Mouse (Mus musculus): ENCODE measurements around the gene Phc1. TPM values are rescaled to one million over a fixed set of nuclear protein-coding genes. Genes with fewer than 3 reads are reported as not detected.
A peak's percentile ranks its signal among the peaks of the same experiment; 100 is the strongest.

Gene Phc1
- total and polyA plus RNA-seq, 3 experiments, result 15.4 to 86.6 (median 78.0) TPM

DNA sequence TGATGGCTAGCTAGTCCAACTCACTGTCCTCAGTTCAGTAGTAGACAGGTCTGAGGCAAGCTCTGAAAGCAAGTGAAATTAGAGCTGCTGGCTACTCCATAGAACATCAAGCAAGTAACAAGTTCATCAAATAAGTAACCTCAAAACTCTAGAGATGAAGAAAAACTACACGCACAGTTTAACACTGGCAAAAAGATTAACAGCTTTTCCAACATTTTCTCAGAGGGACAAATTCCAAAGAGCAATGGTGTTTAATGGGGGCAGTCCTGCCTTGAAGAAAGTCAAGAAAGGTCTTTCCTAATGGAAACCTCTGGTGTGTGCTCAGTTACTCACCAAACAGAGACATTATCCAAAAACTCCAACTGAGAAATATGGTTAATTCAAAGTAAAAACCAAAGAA lies 21.6 kb downstream of the Phc1 start:
- ATAC-seq (ENCODE audit: extremely low read depth, insufficient number of reproducible peaks, low FRiP score, poor library complexity, severe bottlenecking), result no peak
- H3K36me3 ChIP-seq (replicated peaks), result peaks cover 99% of the 10 kb centered on the region
- H3K9me3 ChIP-seq (replicated peaks), result no peaks in the 10 kb centered on the region
- H3K4me3 ChIP-seq (ENCODE audit: low read depth, low read length), result no peak overlapping the region
- H3K27me3 ChIP-seq (ENCODE audit: insufficient read depth, low read length), result no peaks in the 10 kb centered on the region
- TF ChIP-seq CTCF (IDR thresholded peaks at IDR 0.05; ENCODE audit: low read depth, low read length), result no peak
- TF ChIP-seq POLR2AphosphoS5 (IDR thresholded peaks at IDR 0.05; ENCODE audit: insufficient replicate concordance, low read depth, low read length), result no peak; the same call in 1 of the 2 replicates
- TF ChIP-seq GATA2 (IDR thresholded peaks at IDR 0.05; ENCODE audit: borderline replicate concordance, low read depth, low read length), result no peak
- TF ChIP-seq GATA1 (IDR thresholded peaks at IDR 0.05; ENCODE audit: borderline replicate concordance, low read length), result no peak
- TF ChIP-seq TAL1 (conservative IDR thresholded peaks at IDR 0.05; ENCODE audit: low read depth, low read length), result no peak
- no peak for DNase-seq (ENCODE audit: low spot score)
- peaks cover 9% of the 10 kb centered on the region for H3K4me1 ChIP-seq (ENCODE audit: insufficient read depth, low read depth, low read length)

GRCm38 (mm10) chr6:122310187-122310820 lies 30.1 kb downstream of the Phc1 start:
- Histone ChIP-seq H3K9me3 (replicated peaks) (no peaks in the 10 kb centered on the region), H3K27me3 (ENCODE audit: insufficient read depth, low read length) (no peaks in the 10 kb centered on the region), H3K4me3 (ENCODE audit: low read depth, low read length) (peak overlapping the region; percentile 80), H3K36me3 (replicated peaks) (peaks cover 50% of the 10 kb centered on the region), H3K4me1 (ENCODE audit: insufficient read depth, low read depth, low read length) (peaks cover 41% of the 10 kb centered on the region)
- no peak for ATAC-seq (ENCODE audit: extremely low read depth, insufficient number of reproducible peaks, low FRiP score, poor library complexity, severe bottlenecking)
- no peak for DNase-seq (ENCODE audit: low spot score)
- TF ChIP-seq GATA2 (IDR thresholded peaks at IDR 0.05; ENCODE audit: borderline replicate concordance, low read depth, low read length) (no peak), TAL1 (conservative IDR thresholded peaks at IDR 0.05; ENCODE audit: low read depth, low read length) (no peak), POLR2AphosphoS5 (IDR thresholded peaks at IDR 0.05; ENCODE audit: insufficient replicate concordance, low read depth, low read length) (no peak), GATA1 (IDR thresholded peaks at IDR 0.05; ENCODE audit: borderline replicate concordance, low read length) (no peak), CTCF (IDR thresholded peaks at IDR 0.05; ENCODE audit: low read depth, low read length) (no peak)

DNA sequence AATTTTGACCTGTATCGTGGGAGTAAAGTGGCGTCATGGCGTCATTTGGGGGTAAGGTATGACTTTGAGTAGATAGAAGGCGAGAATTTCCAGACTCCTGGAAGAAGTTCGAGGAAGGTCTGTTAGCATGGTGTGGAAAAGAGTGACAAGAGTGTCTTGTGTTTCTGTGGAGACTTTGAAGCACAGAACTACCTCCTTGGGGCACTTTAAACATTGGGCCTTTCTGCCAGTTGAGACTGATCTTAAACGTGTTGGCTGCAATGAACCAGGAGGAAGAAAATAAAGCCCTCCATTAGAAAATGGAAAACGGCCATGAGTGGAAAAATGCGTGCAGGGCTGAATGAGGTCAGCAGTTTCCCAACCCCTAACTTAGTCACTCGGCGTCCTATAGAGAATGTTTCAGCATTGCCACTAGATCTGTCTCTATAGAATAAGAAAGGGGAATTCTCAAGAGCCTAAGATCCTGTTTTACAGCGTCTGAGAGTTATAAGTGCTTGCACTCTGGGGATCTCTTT lies 30.9 kb downstream of the Phc1 start:
- Histone ChIP-seq H3K4me1 (ENCODE audit: insufficient read depth, low read depth, low read length) (peaks cover 45% of the 10 kb centered on the region), H3K4me3 (ENCODE audit: low read depth, low read length) (peak overlapping the region; percentile 80), H3K9me3 (replicated peaks) (no peaks in the 10 kb centered on the region), H3K27me3 (ENCODE audit: insufficient read depth, low read length) (no peaks in the 10 kb centered on the region), H3K36me3 (replicated peaks) (peaks cover 42% of the 10 kb centered on the region)
- DNase-seq (ENCODE audit: low spot score) (no peak), ATAC-seq (ENCODE audit: extremely low read depth, insufficient number of reproducible peaks, low FRiP score, poor library complexity, severe bottlenecking) (no peak)
- TF ChIP-seq POLR2AphosphoS5 (IDR thresholded peaks at IDR 0.05; ENCODE audit: insufficient replicate concordance, low read depth, low read length), result no peak
- no peak for TF ChIP-seq TAL1 (conservative IDR thresholded peaks at IDR 0.05; ENCODE audit: low read depth, low read length)
- no peak for TF ChIP-seq CTCF (IDR thresholded peaks at IDR 0.05; ENCODE audit: low read depth, low read length)

- no peaks in the 10 kb centered on the region for H3K9me3 ChIP-seq (replicated peaks)
- H3K4me3 ChIP-seq (ENCODE audit: low read depth, low read length), result peak within 1 kb of the TSS; percentile 80
- peak; percentile 92 for ATAC-seq (ENCODE audit: extremely low read depth, insufficient number of reproducible peaks, low FRiP score, poor library complexity, severe bottlenecking)
- peaks cover 46% of the 10 kb centered on the region for H3K4me1 ChIP-seq (ENCODE audit: insufficient read depth, low read depth, low read length)
- H3K27me3 ChIP-seq (ENCODE audit: insufficient read depth, low read length), result no peaks in the 10 kb centered on the region
- peak; percentile 87 for DNase-seq (ENCODE audit: low spot score)
- TF ChIP-seq POLR2AphosphoS5 (IDR thresholded peaks at IDR 0.05; ENCODE audit: insufficient replicate concordance, low read depth, low read length) (no peak), CTCF (IDR thresholded peaks at IDR 0.05; ENCODE audit: low read depth, low read length) (peak; percentile 62), GATA2 (IDR thresholded peaks at IDR 0.05; ENCODE audit: borderline replicate concordance, low read depth, low read length) (no peak)
- H3K36me3 ChIP-seq (replicated peaks), result peaks cover 34% of the 10 kb centered on the region
These were observed 31.6 kb downstream of the Phc1 start, which contains the start of gene M6pr for GRCm38 (mm10) chr6:122308505-122309393. Gene M6pr, plus strand, starts transcription at chr6:122308720.

- ATAC-seq (ENCODE audit: extremely low read depth, insufficient number of reproducible peaks, low FRiP score, poor library complexity, severe bottlenecking) (no peak), DNase-seq (ENCODE audit: low spot score) (no peak)
- Histone ChIP-seq H3K4me1 (ENCODE audit: insufficient read depth, low read depth, low read length) (peaks cover 43% of the 10 kb centered on the region), H3K4me3 (ENCODE audit: low read depth, low read length) (peak overlapping the region; percentile 80; the same call in 1 of the 2 replicates), H3K9me3 (replicated peaks) (no peaks in the 10 kb centered on the region), H3K36me3 (replicated peaks) (peaks cover 28% of the 10 kb centered on the region), H3K27me3 (ENCODE audit: insufficient read depth, low read length) (no peaks in the 10 kb centered on the region)
- TF ChIP-seq CTCF (IDR thresholded peaks at IDR 0.05; ENCODE audit: low read depth, low read length) (no peak), TAL1 (conservative IDR thresholded peaks at IDR 0.05; ENCODE audit: low read depth, low read length) (no peak), GATA2 (IDR thresholded peaks at IDR 0.05; ENCODE audit: borderline replicate concordance, low read depth, low read length) (no peak), POLR2AphosphoS5 (IDR thresholded peaks at IDR 0.05; ENCODE audit: insufficient replicate concordance, low read depth, low read length) (no peak), GATA1 (IDR thresholded peaks at IDR 0.05; ENCODE audit: borderline replicate concordance, low read length) (no peak)
These were observed 32.2 kb downstream of the Phc1 start for GRCm38 (mm10) chr6:122308136-122308504.

DNA sequence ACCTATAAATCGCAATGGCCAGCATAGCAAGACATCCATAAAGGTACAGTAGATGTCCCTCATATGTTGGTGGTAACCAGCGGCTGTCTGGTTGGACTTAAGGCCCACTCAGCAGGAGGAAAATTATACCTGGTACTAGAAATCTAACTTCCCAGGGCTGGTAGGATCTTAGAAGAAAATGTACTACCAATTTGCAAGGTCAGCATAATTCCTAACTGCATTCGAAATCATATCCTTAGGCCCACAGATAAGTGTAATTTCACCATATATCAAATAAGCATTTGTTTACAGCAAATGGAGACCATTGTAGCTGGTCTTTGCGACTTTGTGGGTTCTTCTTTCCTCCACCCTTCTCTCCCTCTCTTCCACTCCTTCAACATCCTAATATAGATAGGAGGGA lies 33.7 kb downstream of the Phc1 start:
- H3K4me1 ChIP-seq (ENCODE audit: insufficient read depth, low read depth, low read length), result peaks cover 40% of the 10 kb centered on the region
- no peak for DNase-seq (ENCODE audit: low spot score)

More for the DNA sequence above, 33.7 kb downstream of the Phc1 start:
- TF ChIP-seq TAL1 (conservative IDR thresholded peaks at IDR 0.05; ENCODE audit: low read depth, low read length) (no peak), POLR2AphosphoS5 (IDR thresholded peaks at IDR 0.05; ENCODE audit: insufficient replicate concordance, low read depth, low read length) (no peak), GATA2 (IDR thresholded peaks at IDR 0.05; ENCODE audit: borderline replicate concordance, low read depth, low read length) (no peak), GATA1 (IDR thresholded peaks at IDR 0.05; ENCODE audit: borderline replicate concordance, low read length) (no peak), CTCF (IDR thresholded peaks at IDR 0.05; ENCODE audit: low read depth, low read length) (no peak)
- no peak overlapping the region for H3K4me3 ChIP-seq (ENCODE audit: low read depth, low read length)
- ATAC-seq (ENCODE audit: extremely low read depth, insufficient number of reproducible peaks, low FRiP score, poor library complexity, severe bottlenecking), result no peak
- H3K9me3 ChIP-seq (replicated peaks), result no peaks in the 10 kb centered on the region
- H3K27me3 ChIP-seq (ENCODE audit: insufficient read depth, low read length), result no peaks in the 10 kb centered on the region
- H3K36me3 ChIP-seq (replicated peaks), result peaks cover 15% of the 10 kb centered on the region

All from G1E (cell line).